Mouse (Mus musculus): ENCODE data around the gene Traf7.

GRCm38 (mm10) chr17:24567034-24567779 is 39.5 kb upstream of the Traf7 start:
- TF ChIP-seq POLR2A (IDR thresholded peaks at IDR 0.05; ENCODE audit: control insufficient read depth in 1 of 2, insufficient read depth in 1 of 2, low read depth in 1 of 2, low read length in 2 of 2, poor library complexity in 1 of 2) (no peak), EP300 (IDR thresholded peaks at IDR 0.05; ENCODE audit: low read depth in 1 of 2, low read length in 2 of 2) (no peak)
